Mouse (Mus musculus) CH12.LX (cell line): ENCODE results near the gene Gtf2f1. TPM values are rescaled to one million over a fixed set of nuclear protein-coding genes. Genes with fewer than 3 reads are reported as not detected.
A peak's percentile ranks its signal among the peaks of the same experiment; 100 is the strongest.

Experiments used
- DNase-seq: peaks from one replicate; pipeline ENCODE4 v3.0.0-alpha.2; 2013; ENCODE audit errors: extremely low read depth
- H3K27ac ChIP-seq: 2 replicates; pipeline ENCODE4 v1.5.1; 2012; ENCODE audit warnings: low read depth, mild to moderate bottlenecking, control low read depth, moderate library complexity; ENCODE audit not compliant: insufficient read depth
- H3K27me3 ChIP-seq: replicated peaks from 2 replicates; pipeline ENCODE3; 2012; ENCODE audit warnings: inconsistent platforms
- H3K36me3 ChIP-seq, 2 experiments: replicated peaks in 1 of 2; 2 replicates each; pipeline versions ENCODE3 to v1.6.1; 2012; ENCODE audit warnings: inconsistent platforms in 1 of 2, low read length in 1 of 2, mild to moderate bottlenecking in 1 of 2, mixed read lengths in 1 of 2, moderate library complexity in 1 of 2; ENCODE audit not compliant: control insufficient read depth in 1 of 2, insufficient read depth in 1 of 2
- H3K4me1 ChIP-seq, 2 experiments: 2 replicates each; pipeline ENCODE4 v1.6.1; 2012; ENCODE audit warnings: inconsistent platforms in 1 of 2, moderate library complexity in 1 of 2; ENCODE audit not compliant: insufficient read depth in 2 of 2, control insufficient read depth in 1 of 2
- H3K4me2 ChIP-seq: 2 replicates; pipeline ENCODE4 v1.6.1; 2012; ENCODE audit warnings: low read depth, mild to moderate bottlenecking, control low read depth; ENCODE audit not compliant: poor library complexity, insufficient read depth, severe bottlenecking
- H3K4me3 ChIP-seq, 3 experiments: fragments of 150-350 bp in 1 of 3; sonication (generic) in 1 of 3; replicated peaks in 1 of 3; 2 replicates each; pipeline versions ENCODE3 to v1.5.1; 2011 to 2012; ENCODE audit warnings: low read depth in 2 of 3, low read length in 2 of 3, mild to moderate bottlenecking in 2 of 3, moderate library complexity in 2 of 3, control low read depth in 1 of 3, improper control_type of control experiment in 1 of 3, inconsistent platforms in 1 of 3, mixed read lengths in 1 of 3; ENCODE audit not compliant: poor library complexity in 1 of 3
- H3K79me2 ChIP-seq: replicated peaks from 2 replicates; pipeline ENCODE4 v1.6.1; 2012; ENCODE audit warnings: mild to moderate bottlenecking, moderate library complexity; ENCODE audit not compliant: control insufficient read depth, poor library complexity, insufficient read depth, severe bottlenecking; ENCODE audit errors: extremely low read depth
- H3K9ac ChIP-seq: 2 replicates; pipeline ENCODE4 v1.6.1; 2012; ENCODE audit warnings: low read depth, mild to moderate bottlenecking, control low read depth, moderate library complexity; ENCODE audit not compliant: insufficient read depth
- H3K9me3 ChIP-seq: replicated peaks from 2 replicates; pipeline ENCODE3; 2012; ENCODE audit warnings: low read length, inconsistent platforms, mixed read lengths
- BHLHE40 ChIP-seq: IDR thresholded peaks from 2 replicates; pipeline ENCODE4 v1.6.1; 2011; ENCODE audit warnings: mild to moderate bottlenecking, low read depth, low read length, improper control_type of control experiment
- CHD1 ChIP-seq: IDR thresholded peaks from 2 replicates; pipeline ENCODE4 v1.6.1; 2012; ENCODE audit warnings: low read depth, low read length, improper control_type of control experiment, inconsistent platforms
- CHD2 ChIP-seq: IDR thresholded peaks from 2 replicates; pipeline ENCODE4 v1.6.1; 2011; ENCODE audit warnings: low read length, improper control_type of control experiment
- CTCF ChIP-seq, 2 experiments: IDR thresholded peaks in 1 of 2; conservative IDR thresholded peaks in 1 of 2; 2 replicates each; pipeline ENCODE4 v1.5.1; 2011 to 2012; ENCODE audit warnings: low read depth in 2 of 2, low read length in 2 of 2, improper control_type of control experiment in 1 of 2, inconsistent platforms in 1 of 2, mild to moderate bottlenecking in 1 of 2, moderate library complexity in 1 of 2
- E2F4 ChIP-seq: IDR thresholded peaks from 2 replicates; pipeline ENCODE4 v1.6.1; 2011; ENCODE audit warnings: low read depth, low read length, improper control_type of control experiment; ENCODE audit not compliant: insufficient replicate concordance
- ELF1 ChIP-seq: IDR thresholded peaks from 2 replicates; pipeline ENCODE4 v1.6.1; 2014; ENCODE audit warnings: low read depth, mild to moderate bottlenecking, inconsistent platforms, low read length, improper control_type of control experiment
- EP300 ChIP-seq: IDR thresholded peaks from 2 replicates; pipeline ENCODE4 v1.6.1; 2011; ENCODE audit warnings: low read length, improper control_type of control experiment
- ETS1 ChIP-seq: conservative IDR thresholded peaks from 2 replicates; pipeline ENCODE4 v1.6.1; 2012; ENCODE audit warnings: low read depth, mild to moderate bottlenecking, inconsistent platforms, low read length, improper control_type of control experiment, moderate library complexity
- GABPA ChIP-seq: IDR thresholded peaks from 2 replicates; pipeline ENCODE4 v1.6.1; 2012; ENCODE audit warnings: low read depth, low read length, improper control_type of control experiment, inconsistent platforms; ENCODE audit not compliant: insufficient replicate concordance
- HCFC1 ChIP-seq: IDR thresholded peaks from 2 replicates; pipeline ENCODE4 v1.6.1; 2012; ENCODE audit warnings: low read depth, mild to moderate bottlenecking, inconsistent platforms, low read length, improper control_type of control experiment
- IRF4 ChIP-seq: IDR thresholded peaks from 2 replicates; pipeline ENCODE4 v1.6.1; 2014; ENCODE audit warnings: low read depth, mild to moderate bottlenecking, inconsistent platforms, low read length, improper control_type of control experiment
- KAT2A ChIP-seq: IDR thresholded peaks from 2 replicates; pipeline ENCODE4 v1.6.1; 2012; ENCODE audit warnings: low read length, improper control_type of control experiment, inconsistent platforms; ENCODE audit not compliant: insufficient replicate concordance
- MAFK ChIP-seq: IDR thresholded peaks from 2 replicates; pipeline ENCODE4 v1.6.1; 2011; ENCODE audit warnings: low read length, improper control_type of control experiment; ENCODE audit not compliant: insufficient replicate concordance
- MAX ChIP-seq: IDR thresholded peaks from 2 replicates; pipeline ENCODE4 v1.6.1; 2011; ENCODE audit warnings: low read length, improper control_type of control experiment
- MAZ ChIP-seq: IDR thresholded peaks from 2 replicates; pipeline ENCODE4 v1.6.1; 2012; ENCODE audit warnings: low read depth, mild to moderate bottlenecking, inconsistent platforms, low read length, improper control_type of control experiment, moderate library complexity
- MEF2A ChIP-seq: IDR thresholded peaks from 2 replicates; pipeline ENCODE4 v1.6.1; 2014; ENCODE audit warnings: low read depth, mild to moderate bottlenecking, inconsistent platforms, low read length, improper control_type of control experiment, borderline replicate concordance
- MXI1 ChIP-seq: IDR thresholded peaks from 2 replicates; pipeline ENCODE4 v1.6.1; 2011; ENCODE audit warnings: mild to moderate bottlenecking, low read depth, low read length, improper control_type of control experiment
- MYC ChIP-seq: IDR thresholded peaks from 2 replicates; pipeline ENCODE4 v1.6.1; 2011; ENCODE audit warnings: low read depth, mild to moderate bottlenecking, improper control_type of control experiment, low read length
- NELFE ChIP-seq: IDR thresholded peaks from 2 replicates; pipeline ENCODE4 v1.6.1; 2011; ENCODE audit warnings: low read depth, low read length, improper control_type of control experiment
- NRF1 ChIP-seq: IDR thresholded peaks from 2 replicates; pipeline ENCODE4 v1.6.1; 2014; ENCODE audit warnings: low read depth, mild to moderate bottlenecking, inconsistent platforms, low read length, improper control_type of control experiment, moderate library complexity
- PAX5 ChIP-seq: IDR thresholded peaks from 2 replicates; pipeline ENCODE4 v1.6.1; 2012; ENCODE audit warnings: low read length, inconsistent platforms, mixed read lengths
- POLR2A ChIP-seq: IDR thresholded peaks from 2 replicates; pipeline ENCODE4 v1.6.1; 2011; ENCODE audit warnings: low read depth, mild to moderate bottlenecking, improper control_type of control experiment, low read length
- POLR2AphosphoS2 ChIP-seq: IDR thresholded peaks from 2 replicates; pipeline ENCODE4 v1.6.1; 2011; ENCODE audit warnings: low read depth, low read length, improper control_type of control experiment
- RAD21 ChIP-seq: IDR thresholded peaks from 2 replicates; pipeline ENCODE4 v1.6.1; 2011; ENCODE audit warnings: low read depth, mild to moderate bottlenecking, low read length, improper control_type of control experiment, moderate library complexity
- RCOR1 ChIP-seq: conservative IDR thresholded peaks from 2 replicates; pipeline ENCODE4 v1.6.1; 2012; ENCODE audit warnings: low read depth, mild to moderate bottlenecking, inconsistent platforms, low read length, improper control_type of control experiment
- SIN3A ChIP-seq: IDR thresholded peaks from 2 replicates; pipeline ENCODE4 v1.6.1; 2012; ENCODE audit warnings: low read length, improper control_type of control experiment, inconsistent platforms
- SMC3 ChIP-seq: IDR thresholded peaks from 2 replicates; pipeline ENCODE4 v1.6.1; 2011; ENCODE audit warnings: low read depth, low read length, improper control_type of control experiment
- TBP ChIP-seq: conservative IDR thresholded peaks from 2 replicates; pipeline ENCODE4 v1.6.1; 2011; ENCODE audit warnings: low read depth, low read length, improper control_type of control experiment
- TCF12 ChIP-seq: IDR thresholded peaks from 2 replicates; pipeline ENCODE4 v1.6.1; 2014; ENCODE audit warnings: low read depth, mild to moderate bottlenecking, inconsistent platforms, low read length, improper control_type of control experiment
- UBTF ChIP-seq: IDR thresholded peaks from 2 replicates; pipeline ENCODE4 v1.6.1; 2012; ENCODE audit warnings: low read depth, mild to moderate bottlenecking, inconsistent platforms, low read length, improper control_type of control experiment, moderate library complexity
- USF1 ChIP-seq: IDR thresholded peaks from 2 replicates; pipeline ENCODE4 v1.6.1; 2014; ENCODE audit warnings: low read depth, mild to moderate bottlenecking, inconsistent platforms, low read length, improper control_type of control experiment
- USF2 ChIP-seq: conservative IDR thresholded peaks from 2 replicates; pipeline ENCODE4 v1.6.1; 2011; ENCODE audit warnings: low read depth, low read length, improper control_type of control experiment
- ZKSCAN1 ChIP-seq: IDR thresholded peaks from 2 replicates; pipeline ENCODE4 v1.6.1; 2012; ENCODE audit warnings: low read depth, inconsistent platforms, low read length, improper control_type of control experiment, borderline replicate concordance
- dilution Hi-C: fragments of 300-500 bp; cut with MboI; formaldehyde crosslinking; loops from 2 replicates; pipeline ENCODE4 v1.14.3; 2020; ENCODE audit warnings: low sequenced_read_pairs; ENCODE audit not compliant: extremely low pct_unique_long_range_greater_than_20kb, extremely low pct_ligation_motif_present
- in situ Hi-C: fragments of 300-500 bp; cut with MboI; formaldehyde crosslinking; loops from 3 replicates; pipeline ENCODE4 v1.14.3; 2019; ENCODE audit warnings: low sequenced_read_pairs, low pct_ligation_motif_present, low pct_unique_long_range_greater_than_20kb, mixed read lengths
- polyA plus RNA-seq: library from polyadenylated mRNA; unstranded; fragments of >175 nt; gene quantifications from 2 replicates; pipeline ENCODE4 v1.2.1, GENCODE M21; 2012; ENCODE audit warnings: low read depth; ENCODE audit not compliant: insufficient read length
- total RNA-seq, 2 experiments: library from RNA; depleted of rRNA; stranded (reverse); fragments of 300-350 nt in 1 of 2; fragments of >200 nt in 1 of 2; gene quantifications; 2 replicates each; pipeline ENCODE4 v1.2.3; 2012 to 2014

Gene Gtf2f1
- total and polyA plus RNA-seq, 3 experiments: 50.5 to 109 (median 80.4) TPM

DNA sequence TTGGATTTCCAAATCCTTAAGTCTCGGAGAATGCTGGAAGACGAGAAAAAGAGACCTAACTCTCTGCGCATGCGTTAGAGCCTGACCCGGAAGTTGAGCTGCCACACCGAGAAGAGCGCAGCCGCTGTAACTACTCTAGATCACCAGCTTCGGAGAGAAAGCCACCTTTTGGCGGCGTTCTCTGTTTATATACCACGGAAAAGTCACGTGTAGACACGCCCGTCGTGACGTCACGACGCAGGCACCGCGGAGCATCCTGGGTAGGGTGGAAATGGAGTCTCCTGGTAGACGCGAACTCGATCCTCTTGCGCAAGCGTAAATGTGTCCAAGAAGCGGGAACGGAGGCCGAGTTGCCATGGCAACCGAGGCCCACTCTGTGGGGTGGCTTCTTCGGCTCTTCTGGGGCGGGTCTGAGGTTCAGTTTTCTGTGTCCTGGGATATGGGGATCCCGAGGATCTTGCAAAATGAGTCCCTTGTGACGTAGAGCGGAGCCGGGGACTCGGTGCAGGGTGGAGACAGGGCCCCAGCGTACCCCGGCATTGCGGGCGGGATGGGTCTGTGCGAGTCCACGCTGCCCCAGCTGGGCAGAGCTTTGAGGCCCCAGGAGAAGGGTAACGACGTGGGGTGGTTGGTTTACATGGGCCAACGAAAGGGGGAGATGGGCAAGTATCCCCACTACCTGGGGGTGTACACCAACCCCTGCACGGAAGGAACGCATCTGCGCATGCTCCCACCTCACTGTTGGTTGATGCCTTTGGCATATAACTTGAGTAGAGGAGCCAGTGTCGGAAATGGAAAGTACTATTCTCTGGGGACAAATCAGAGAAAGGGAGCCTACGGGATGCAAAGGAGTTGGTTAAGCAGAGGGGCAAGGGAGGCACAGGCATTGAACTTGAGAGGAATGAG lies at the start of gene Gtf2f1, which contains the start of gene Gm17949 (continued):
- peak; percentile 89 for TF ChIP-seq MYC
- TF ChIP-seq, all 38 proteins: peak for 27

GRCm38 (mm10) chr17:57060231-57060801 lies 49.2 kb upstream of the Gtf2f1 start:
- Histone ChIP-seq H3K4me3 (peak overlapping the region; percentile 70 to 88 (median 87)), H3K36me3 (peaks cover 5 to 25% of the 10 kb centered on the region in 2 experiments), H3K4me1 (peaks cover 9 to 26% of the 10 kb centered on the region in 2 experiments), H3K9ac (peak overlapping the region; percentile 92), H3K9me3 (no peaks in the 10 kb centered on the region), H3K4me2 (peak overlapping the region; percentile 52), H3K27ac (0 out of 2 replicates have a peak overlapping the region, but pooled peaks have one; percentile 53), H3K79me2 (no peaks in the 10 kb centered on the region), H3K27me3 (no peaks in the 10 kb centered on the region)
- DNase-seq: peak; percentile 96
- dilution Hi-C loops (no loop called here), in situ Hi-C loops (no loop called here)
- TF ChIP-seq UBTF (no peak), CHD2 (0 out of 2 replicates have a peak, but pooled peaks have one; percentile 24), NRF1 (peak; percentile 86), ZKSCAN1 (no peak), CHD1 (no peak), ETS1 (no peak; the same call in 1 of the 2 replicates), BHLHE40 (peak; percentile 56; the same call in 1 of the 2 replicates), RAD21 (peak; percentile 58), MXI1 (peak; percentile 41; the same call in 1 of the 2 replicates), POLR2A (0 out of 2 replicates have a peak, but pooled peaks have one; percentile 44), ELF1 (peak; percentile 51; the same call in 1 of the 2 replicates), USF1 (no peak), USF2 (no peak), HCFC1 (peak; percentile 34; the same call in 1 of the 2 replicates), IRF4 (peak; percentile 84), RCOR1 (0 out of 2 replicates have a peak, but pooled peaks have one; percentile 41), KAT2A (no peak), CTCF (conservative IDR thresholded peaks at IDR 0.05 in 1 of 2, IDR thresholded peaks at IDR 0.05 in 1 of 2; ENCODE audit: low read depth in 2 of 2, low read length in 2 of 2) (peak in 1 of 2 experiments; percentile 75; a peak in 2 of 4 replicates), POLR2AphosphoS2 (no peak), PAX5 (no peak), E2F4 (peak; percentile 68; the same call in 1 of the 2 replicates), EP300 (no peak), MEF2A (peak; percentile 55; the same call in 1 of the 2 replicates), NELFE (peak; percentile 39; the same call in 1 of the 2 replicates), MAZ (peak; percentile 64; the same call in 1 of the 2 replicates), MYC (0 out of 2 replicates have a peak, but pooled peaks have one; percentile 26), TCF12 (peak; percentile 65), MAX (no peak; the same call in 1 of the 2 replicates), MAFK (0 out of 2 replicates have a peak, but pooled peaks have one; percentile 17), SIN3A (peak; percentile 72; the same call in 1 of the 2 replicates), TBP (0 out of 2 replicates have a peak, but pooled peaks have one; percentile 29), GABPA (no peak), SMC3 (peak; percentile 62)
